Comparison of ENCODE assay signal across 27 mouse cellular contexts in the genomic region with DNA sequence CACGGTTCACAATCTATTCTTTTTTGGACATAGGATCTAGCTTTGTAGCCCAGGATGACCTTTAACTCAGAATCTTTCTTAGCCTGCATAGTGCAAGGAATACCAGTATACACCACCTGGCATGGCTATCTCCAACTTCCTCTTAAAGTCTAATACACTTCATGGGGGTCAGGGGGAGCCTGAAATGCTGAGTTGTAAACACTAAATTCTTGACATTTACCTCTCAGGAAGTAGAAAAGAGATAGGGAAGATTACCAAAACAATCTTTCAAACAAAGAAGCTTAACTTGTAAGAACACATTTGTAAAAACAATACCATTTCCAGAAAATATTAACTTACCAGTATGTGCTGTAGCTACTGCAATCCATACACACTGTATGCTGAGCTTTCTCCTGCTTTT. TPM values are rescaled to one million over a fixed set of nuclear protein-coding genes. Genes with fewer than 3 reads are reported as not detected.
DNase-seq lines count a peak whose midpoint lies in the region; ATAC-seq and TF ChIP-seq lines count a peak whose summit lies in the region.
"Had no signal": no experiment of that assay in that cellular context is flagged by ENCODE, and none has a peak within 500 bp of the region (broad histone marks: within the 10 kb centered on the region; RNA-seq: fewer than 3 reads in every experiment).

No protein-coding gene starts in this region.

- no peak for TF ChIP-seq POLR2A in MEL (IDR thresholded peaks at IDR 0.05; ENCODE audit: control insufficient read depth in 1 of 2, insufficient read depth in 1 of 2, low read depth in 1 of 2, low read length in 2 of 2, poor library complexity in 1 of 2)

- DNase-seq in thymus, postnatal 14 days: peak; percentile 21
- DNase-seq in thymus, postnatal 0 days (ENCODE audit: low spot score): no peak
- DNase-seq in MEL (ENCODE audit: low read depth, low spot score): peak; percentile 77
- no peak for DNase-seq in cerebellum, postnatal 36 days
- DNase-seq in retina, postnatal 1 day: no peak
- DNase-seq: adrenal gland, adult 8-10 months; adrenal gland, postnatal 36 days; B cell, adult 2 months; cerebellum, adult 18-20 months; cerebellum, adult 9-11 months; cerebellum, postnatal 25 days; gastrocnemius, postnatal 10 days; gastrocnemius, postnatal 36 days; heart, adult 2 months; heart, postnatal 14 days had no signal

- TF ChIP-seq RAD21 in MEL (IDR thresholded peaks at IDR 0.05; ENCODE audit: low read depth, low read length): no peak

- peak; percentile 62 for ATAC-seq in granulocyte monocyte progenitor cell, adult 5-6 weeks (replicated peaks; ENCODE audit: poor library complexity, severe bottlenecking)
- ATAC-seq: activated CD4-positive, CD25-positive, alpha-beta regulatory T cell, adult 4 months; forebrain, embryonic 13.5 days; forebrain, embryonic 16.5 days; intestine, postnatal 0 days had no signal

- TF ChIP-seq CTCF in MEL (IDR thresholded peaks at IDR 0.05 in 2 of 3, conservative IDR thresholded peaks at IDR 0.05 in 1 of 3; ENCODE audit: control insufficient read depth in 1 of 3, insufficient read depth in 1 of 3, low read depth in 2 of 3, low read length in 3 of 3, poor library complexity in 1 of 3, severe bottlenecking in 1 of 3): no peak

- no peaks in the 10 kb centered on the region for H3K9me3 ChIP-seq in MEL (replicated peaks; ENCODE audit: insufficient read depth, low read length)
- H3K9me3 ChIP-seq: forebrain, embryonic 10.5 days; forebrain, embryonic 13.5 days; G1E; heart, embryonic 10.5 days; heart, embryonic 13.5 days; hindbrain, embryonic 12.5 days; hindbrain, embryonic 15.5 days had no signal

- peaks cover 2% of the 10 kb centered on the region; the same call in 1 of the 2 replicates for H3K79me2 ChIP-seq in MEL (ENCODE audit: control insufficient read depth, insufficient read depth, low read length, poor library complexity)

- H3K27me3 ChIP-seq in MEL (ENCODE audit: control insufficient read depth in 1 of 2, insufficient read depth in 2 of 2, low read length in 2 of 2): no peaks in the 10 kb centered on the region
- H3K27me3 ChIP-seq: CH12.LX; forebrain, embryonic 13.5 days; heart, embryonic 13.5 days; hindbrain, embryonic 12.5 days; hindbrain, embryonic 15.5 days had no signal

- H3K36me3 ChIP-seq in MEL (ENCODE audit: control insufficient read depth in 1 of 2, insufficient read depth in 2 of 2, low read length in 2 of 2): peaks cover 0 to 54% of the 10 kb centered on the region in 2 experiments; a peak in 2 of 4 replicates
- H3K36me3 ChIP-seq: heart, embryonic 10.5 days; heart, embryonic 13.5 days; hindbrain, embryonic 12.5 days; hindbrain, embryonic 15.5 days had no signal

- TF ChIP-seq EP300 in MEL (IDR thresholded peaks at IDR 0.05; ENCODE audit: low read depth in 1 of 2, low read length in 2 of 2): peak; percentile 79 to 86

- H3K27ac ChIP-seq in MEL (ENCODE audit: control insufficient read depth, low read depth, low read length): no peak overlapping the region
- H3K27ac ChIP-seq: forebrain, embryonic 10.5 days; forebrain, embryonic 13.5 days; heart, adult 2 months; heart, embryonic 10.5 days; heart, embryonic 13.5 days; hindbrain, embryonic 15.5 days had no signal

- no peak overlapping the region for H3K9ac ChIP-seq in MEL (ENCODE audit: control insufficient read depth, low read depth, low read length, poor library complexity, severe bottlenecking)
- H3K9ac ChIP-seq: forebrain, embryonic 13.5 days; heart, embryonic 13.5 days; hindbrain, embryonic 12.5 days; hindbrain, embryonic 15.5 days had no signal

- H3K4me1 ChIP-seq in MEL (ENCODE audit: control insufficient read depth in 1 of 2, insufficient read depth in 2 of 2, low read length in 2 of 2): peaks cover 17 to 38% of the 10 kb centered on the region in 2 experiments
- H3K4me1 ChIP-seq: forebrain, embryonic 10.5 days had no signal

- H3K4me3 ChIP-seq in MEL (ENCODE audit: control insufficient read depth in 1 of 2, insufficient read depth in 1 of 2, low read depth in 2 of 2, low read length in 2 of 2): no peak overlapping the region
- H3K4me3 ChIP-seq: forebrain, embryonic 10.5 days; forebrain, embryonic 13.5 days; heart, adult 2 months; heart, embryonic 10.5 days; heart, embryonic 13.5 days; hindbrain, embryonic 12.5 days; hindbrain, embryonic 15.5 days had no signal

TF ChIP-seq in MEL, 35 proteins besides CTCF, POLR2A, EP300 and RAD21:
- TF ChIP-seq CHD1 (IDR thresholded peaks at IDR 0.05; ENCODE audit: low read depth, low read length): no peak
- peak; percentile 73 for TF ChIP-seq SIN3A (IDR thresholded peaks at IDR 0.05; ENCODE audit: low read length)
- TF ChIP-seq MAFK (IDR thresholded peaks at IDR 0.05; ENCODE audit: borderline replicate concordance, low read depth, low read length): 0 out of 2 replicates have a peak, but pooled peaks have one; percentile 17
- no peak; the same call in 1 of the 2 replicates for TF ChIP-seq BHLHE40 (IDR thresholded peaks at IDR 0.05; ENCODE audit: borderline replicate concordance, low read depth, low read length)
- no peak for TF ChIP-seq NRF1 (IDR thresholded peaks at IDR 0.05; ENCODE audit: insufficient read depth, low read depth, low read length, poor library complexity, severe bottlenecking)
- no peak for TF ChIP-seq GABPA (IDR thresholded peaks at IDR 0.05; ENCODE audit: low read depth, low read length)
- no peak for TF ChIP-seq SMC3 (IDR thresholded peaks at IDR 0.05; ENCODE audit: low read depth, low read length)
- TF ChIP-seq ZMIZ1 (IDR thresholded peaks at IDR 0.05; ENCODE audit: low read depth, low read length): no peak
- no peak for TF ChIP-seq USF2 (IDR thresholded peaks at IDR 0.05; ENCODE audit: borderline replicate concordance in 1 of 2, insufficient read depth in 1 of 2, low read depth in 1 of 2, low read length in 2 of 2)
- peak; percentile 83 for TF ChIP-seq ETS1 (IDR thresholded peaks at IDR 0.05; ENCODE audit: low read depth, low read length)
- TF ChIP-seq JUND (IDR thresholded peaks at IDR 0.05; ENCODE audit: low read depth, low read length): no peak
- TF ChIP-seq MEF2A (IDR thresholded peaks at IDR 0.05; ENCODE audit: extremely low read depth, insufficient replicate concordance, low read depth, low read length, poor library complexity, severe bottlenecking): no peak
- peak; percentile 79 for TF ChIP-seq GATA1 (IDR thresholded peaks at IDR 0.05; ENCODE audit: low read depth, low read length)
- TF ChIP-seq TBP (IDR thresholded peaks at IDR 0.05; ENCODE audit: low read depth, low read length): no peak
- peak; percentile 68; the same call in 1 of the 2 replicates for TF ChIP-seq TCF12 (IDR thresholded peaks at IDR 0.05; ENCODE audit: low read depth, low read length)
- no peak for TF ChIP-seq E2F4 (IDR thresholded peaks at IDR 0.05; ENCODE audit: borderline replicate concordance, low read depth, low read length)
- TF ChIP-seq MAX (IDR thresholded peaks at IDR 0.05; ENCODE audit: low read length): no peak
- TF ChIP-seq MXI1 (IDR thresholded peaks at IDR 0.05; ENCODE audit: low read depth, low read length): no peak
- TF ChIP-seq CHD2 (IDR thresholded peaks at IDR 0.05; ENCODE audit: low read length): no peak
- TF ChIP-seq RCOR1 (IDR thresholded peaks at IDR 0.05; ENCODE audit: low read depth, low read length): peak; percentile 87
- no peak for TF ChIP-seq HCFC1 (IDR thresholded peaks at IDR 0.05; ENCODE audit: low read depth, low read length)
TF ChIP-seq in MEL: peak in this region for 6.

RNA-seq across cellular contexts. Expression of a gene that starts 30.7 kb away (rescaled TPM):
- polyA plus RNA-seq in thymus, postnatal 0 days (2015; fragmentation: Nextera tagmentation; extraction: Ambion mirVana): 154 and 168 TPM in 2 replicates
- total RNA-seq in MEL (2012; rRNA removed): 9.8 and 11.7 TPM in 2 replicates
- 100 to 1,000 TPM in 1 of 2 experiments, 10 to 100 TPM in 1; 22.0 to 534 TPM for polyA plus RNA-seq in MEL (2012; ENCODE audit: insufficient read depth in 1 of 2, insufficient read length in 2 of 2, low read depth in 1 of 2, low replicate concordance in 2 of 2, missing spikeins in 1 of 2)
- total RNA-seq in granulocyte monocyte progenitor cell, adult 5-6 weeks (2014; fragmentation: Nextera tagmentation): 37.4 and 72.1 TPM in 2 replicates
- total RNA-seq in granulocyte monocyte progenitor cell, adult 5-6 weeks (2017): 50.4 and 55.5 TPM in 2 replicates

RNA-seq across cellular contexts. Expression of a gene that starts 47.8 kb away (rescaled TPM):
- 1.3 and 1.8 TPM in 2 replicates for polyA plus RNA-seq in thymus, postnatal 0 days (2015; fragmentation: Nextera tagmentation; extraction: Ambion mirVana)
- 0.29 and 0.35 TPM in 2 replicates for total RNA-seq in MEL (2012; rRNA removed)
- under 1 TPM in 1 of 2 experiments, not detected in 1; 0.47 TPM for polyA plus RNA-seq in MEL (2012; ENCODE audit: insufficient read depth in 1 of 2, insufficient read length in 2 of 2, low read depth in 1 of 2, low replicate concordance in 2 of 2, missing spikeins in 1 of 2)
- 0.60 TPM in 1 of 2 replicates, not detected in the other for total RNA-seq in granulocyte monocyte progenitor cell, adult 5-6 weeks (2014; fragmentation: Nextera tagmentation)
- total RNA-seq in granulocyte monocyte progenitor cell, adult 5-6 weeks (2017): 0.62 and 1.0 TPM in 2 replicates

Comparison
In these comparisons a context has a peak if more than half of its experiments do, and no peak if none do; other contexts are left out.
1. DNase-seq: peak in thymus, postnatal 14 days (single experiment) and MEL (single experiment); none in thymus, postnatal 0 days (single experiment), cerebellum, postnatal 36 days (0 of 2) and retina, postnatal 1 day (single experiment).